Mouse (Mus musculus) cortical plate, adult 2 months (tissue): ENCODE measurements around the gene Nudt9. TPM values are rescaled to one million over a fixed set of nuclear protein-coding genes. Genes with fewer than 3 reads are reported as not detected.

ENCODE experiments used
- H3K27ac ChIP-seq: fragments of 200-500 bp; 2 replicates; pipeline ENCODE4 v1.5.1; 2012; ENCODE audit warnings: low read length, control low read depth, inconsistent platforms; ENCODE audit not compliant: insufficient read depth
- H3K4me1 ChIP-seq: fragments of 200-500 bp; 2 replicates; pipeline ENCODE4 v1.6.1; 2011; ENCODE audit warnings: low read length; ENCODE audit not compliant: control insufficient read depth, insufficient read depth
- H3K4me3 ChIP-seq: fragments of 200-500 bp; 2 replicates; pipeline ENCODE4 v1.5.1; 2011; ENCODE audit warnings: mild to moderate bottlenecking, low read length, control low read depth; ENCODE audit not compliant: insufficient read depth
- CTCF ChIP-seq: fragments of 200-500 bp; IDR thresholded peaks from 2 replicates; pipeline ENCODE4 v1.5.1; 2011; ENCODE audit warnings: mild to moderate bottlenecking, control low read depth, low read length; ENCODE audit not compliant: insufficient read depth; ENCODE audit errors: extremely low read depth
- POLR2A ChIP-seq: fragments of 200-500 bp; IDR thresholded peaks from 2 replicates; pipeline ENCODE4 v1.6.1; 2011; ENCODE audit warnings: mild to moderate bottlenecking, low read length, control low read depth; ENCODE audit not compliant: insufficient read depth; ENCODE audit errors: extremely low read depth
- polyA plus RNA-seq: library from polyadenylated mRNA; depleted of rRNA; stranded (reverse); fragments of >200 nt; gene quantifications from 2 replicates; pipeline ENCODE4 v1.2.3, GENCODE M21; 2012

Nudt9 gene
- polyA plus RNA-seq, 1 experiment, result 75.7 TPM

GRCm38 (mm10) chr5:104101678-104102531 is 55.8 kb downstream of the Nudt9 start:
- Histone ChIP-seq H3K4me1 (peaks cover 9% of the 10 kb centered on the region), H3K4me3 (no peak overlapping the region), H3K27ac (peak overlapping the region; percentile 83)
- TF ChIP-seq CTCF (no peak), POLR2A (no peak)

- Histone ChIP-seq H3K27ac (peak overlapping the region; percentile 74), H3K4me3 (no peak overlapping the region), H3K4me1 (peaks cover 14% of the 10 kb centered on the region)
- TF ChIP-seq POLR2A, result no peak
- no peak for TF ChIP-seq CTCF
These were observed 57.1 kb downstream of the Nudt9 start for GRCm38 (mm10) chr5:104103171-104103570.

GRCm38 (mm10) chr5:104104111-104104510 is 58.0 kb downstream of the Nudt9 start:
- Histone ChIP-seq H3K4me3 (no peak overlapping the region), H3K27ac (peak overlapping the region; percentile 52; the same call in 1 of the 2 replicates), H3K4me1 (peaks cover 16% of the 10 kb centered on the region)
- TF ChIP-seq CTCF, result no peak

DNA sequence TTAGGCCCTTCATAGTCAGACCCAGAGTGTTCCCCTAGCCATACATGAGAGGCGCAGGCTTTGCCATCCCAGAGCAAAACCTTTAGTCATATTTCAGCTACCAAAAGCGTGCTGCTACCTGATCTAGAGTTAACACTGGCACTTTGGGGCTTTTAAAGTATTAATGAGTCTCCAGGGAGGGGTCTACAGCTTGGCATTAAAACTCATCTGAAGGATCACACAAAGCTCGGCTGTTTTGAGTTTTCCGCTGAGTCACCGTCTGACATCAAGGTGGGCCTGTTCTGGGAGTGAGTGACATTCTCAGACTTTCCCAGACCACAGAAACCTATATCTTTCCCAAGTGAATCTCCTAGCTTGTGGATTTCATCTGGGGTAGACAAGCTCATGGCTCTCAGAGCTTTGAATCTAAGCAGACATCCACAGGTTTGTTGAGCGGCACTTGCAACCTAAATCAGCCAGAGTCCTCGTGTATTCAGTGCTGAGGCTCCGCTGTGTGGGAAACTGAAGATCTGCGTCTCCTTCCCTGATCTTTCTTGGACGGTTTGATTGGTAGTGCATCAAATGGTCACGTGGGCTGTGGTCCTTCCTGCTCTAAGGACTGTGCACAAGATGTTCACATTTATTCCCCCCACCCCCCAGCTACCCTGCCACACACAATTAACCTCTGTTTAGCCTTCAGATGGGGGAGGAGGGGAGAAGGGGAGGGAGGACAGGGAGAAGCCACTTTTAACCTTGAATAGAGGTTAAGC is 62.2 kb downstream of the Nudt9 start:
- H3K4me3 ChIP-seq, result no peak overlapping the region
- H3K27ac ChIP-seq, result peak overlapping the region; percentile 98
- TF ChIP-seq POLR2A, result 0 out of 2 replicates have a peak, but pooled peaks have one; percentile 30
- TF ChIP-seq CTCF, result no peak
- H3K4me1 ChIP-seq, result peaks cover 15% of the 10 kb centered on the region

DNA sequence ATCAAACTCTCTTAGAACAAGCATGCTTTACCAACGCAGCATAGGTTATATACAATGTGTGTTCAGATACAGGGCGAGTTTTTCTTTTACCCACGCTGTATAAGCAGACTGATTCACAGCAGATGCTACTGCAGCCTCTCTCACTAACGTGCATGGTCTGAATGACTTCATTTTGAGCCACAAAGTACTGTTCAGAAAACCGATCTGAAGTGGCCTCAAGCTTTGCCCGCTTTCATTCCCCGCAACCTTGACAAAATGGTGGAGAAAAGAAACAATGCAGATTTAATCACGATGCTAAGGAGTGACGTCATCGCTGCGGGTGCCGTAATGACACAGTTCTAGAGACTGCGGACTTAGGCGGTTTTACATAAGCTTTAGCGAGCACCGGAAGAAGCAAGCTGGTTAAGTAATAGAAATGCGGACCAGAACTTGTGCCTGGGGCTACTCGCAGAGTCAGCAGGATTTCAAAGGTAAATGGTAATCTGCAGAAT is 62.8 kb downstream of the Nudt9 start:
- peaks cover 15% of the 10 kb centered on the region for H3K4me1 ChIP-seq
- H3K4me3 ChIP-seq, result peak overlapping the region; percentile 6
- peak overlapping the region; percentile 98 for H3K27ac ChIP-seq
- TF ChIP-seq POLR2A (no peak), CTCF (no peak)

DNA sequence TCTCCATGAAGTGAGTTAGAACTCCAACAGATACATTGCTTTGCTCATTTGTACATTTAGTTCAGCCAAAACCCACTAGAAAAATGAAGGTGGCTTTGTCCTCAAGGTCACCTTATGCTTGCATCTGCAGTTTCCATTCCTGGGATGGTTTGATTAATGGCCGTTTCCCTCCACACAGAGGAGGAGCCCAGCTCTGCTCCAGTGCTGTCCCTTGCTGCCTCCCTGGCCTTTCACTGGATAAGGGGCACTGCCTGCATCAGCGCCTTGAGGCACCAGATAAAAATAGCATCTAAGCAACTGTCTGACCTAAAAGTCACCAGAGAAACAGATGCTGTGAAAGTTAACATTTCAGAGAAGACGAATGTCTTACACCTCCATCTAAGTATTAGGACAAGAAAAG is 63.4 kb downstream of the Nudt9 start:
- Histone ChIP-seq H3K4me3 (peak overlapping the region; percentile 6), H3K27ac (peak overlapping the region; percentile 98), H3K4me1 (peaks cover 15% of the 10 kb centered on the region)
- TF ChIP-seq POLR2A, result no peak
- TF ChIP-seq CTCF, result no peak

- Histone ChIP-seq H3K27ac (peak overlapping the region; percentile 98), H3K4me3 (peak overlapping the region; percentile 46), H3K4me1 (peaks cover 15% of the 10 kb centered on the region)
- TF ChIP-seq POLR2A (peak; percentile 44; the same call in 1 of the 2 replicates), CTCF (no peak)
These were observed 64.2 kb downstream of the Nudt9 start for GRCm38 (mm10) chr5:104110171-104110920.

GRCm38 (mm10) chr5:104112016-104112415 is 65.9 kb downstream of the Nudt9 start:
- H3K4me1 ChIP-seq, result peaks cover 11% of the 10 kb centered on the region
- TF ChIP-seq CTCF, result no peak
- TF ChIP-seq POLR2A, result no peak
- H3K4me3 ChIP-seq, result peak overlapping the region; percentile 46
- H3K27ac ChIP-seq, result peak overlapping the region; percentile 98

DNA sequence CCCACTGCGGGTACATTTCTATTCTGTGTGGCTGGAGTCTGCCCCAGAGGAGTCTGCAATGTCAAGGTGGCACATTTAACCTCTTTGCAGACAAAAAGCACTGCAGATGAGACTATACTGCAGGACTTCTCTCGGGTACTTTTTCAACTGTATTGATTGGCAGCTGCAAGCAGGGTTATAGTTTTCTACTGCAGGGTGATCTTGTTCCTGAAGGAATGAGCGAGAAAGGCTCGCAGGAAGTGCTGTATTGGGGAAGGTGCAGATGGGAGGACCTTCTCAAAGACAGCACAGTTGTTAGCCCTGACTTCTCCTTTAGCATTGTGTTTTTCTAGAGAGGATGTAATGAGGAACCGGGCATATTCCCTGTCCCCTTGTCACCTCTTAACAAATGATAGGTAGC is 66.4 kb downstream of the Nudt9 start:
- TF ChIP-seq POLR2A (peak; percentile 38; the same call in 1 of the 2 replicates), CTCF (no peak)
- H3K4me3 ChIP-seq, result peak overlapping the region; percentile 46
- H3K27ac ChIP-seq, result peak overlapping the region; percentile 98
- H3K4me1 ChIP-seq, result peaks cover 10% of the 10 kb centered on the region
